In genomic region chr8:8239489-8239888, GRCm38 (mm10) we compare ENCODE assay signal across 14 mouse cellular contexts.
A peak's percentile ranks its signal among the peaks of the same experiment; 100 is the strongest.
DNase-seq lines count a peak whose midpoint lies in the region; ATAC-seq and TF ChIP-seq lines count a peak whose summit lies in the region.
"Had no signal": no experiment of that assay in that cellular context is flagged by ENCODE, and none has a peak within 500 bp of the region (broad histone marks: within the 10 kb centered on the region; RNA-seq: fewer than 3 reads in every experiment).

No protein-coding gene starts in this region.

- no peak for TF ChIP-seq EP300 in lung, postnatal 0 days (IDR thresholded peaks at IDR 0.05)

- H3K27ac ChIP-seq in hindbrain, embryonic 10.5 days = 0 out of 2 replicates have a peak overlapping the region, but pooled peaks have one; percentile 69
- no peak overlapping the region for H3K27ac ChIP-seq in hindbrain, embryonic 11.5 days (ENCODE audit: low read depth, low read length)
- peak overlapping the region; percentile 48 for H3K27ac ChIP-seq in embryonic facial prominence, embryonic 10.5 days (replicated peaks)
- H3K27ac ChIP-seq in lung, postnatal 0 days (ENCODE audit: low read length) = no peak overlapping the region
- H3K27ac ChIP-seq: layer of hippocampus, adult 2 months; limb, embryonic 15.5 days; neural tube, embryonic 12.5 days had no signal

- DNase-seq in hindbrain, embryonic 10.5 days (ENCODE audit: low spot score) = no peak
- no peak for DNase-seq in hindbrain, embryonic 11.5 days (ENCODE audit: low spot score)
- DNase-seq in embryonic facial prominence, embryonic 10.5 days (ENCODE audit: low spot score) = no peak
- peak; percentile 4 to 5 for DNase-seq in heart, postnatal 36 days
- DNase-seq in lung, postnatal 0 days (ENCODE audit: low spot score) = peak; percentile 63
- no peak for DNase-seq in left cerebral cortex, adult 11 months (ENCODE audit: low spot score)
- DNase-seq in cerebellum, postnatal 36 days = no peak
- DNase-seq: right cerebral cortex, postnatal 14 days had no signal

- 69% methylated on average over 12 of the region's 12 CpGs for WGBS in hindbrain, embryonic 10.5 days
- WGBS in hindbrain, embryonic 11.5 days = 61% methylated on average over 12 of the region's 12 CpGs
- 64% methylated on average over 12 of the region's 12 CpGs for WGBS in embryonic facial prominence, embryonic 10.5 days
- WGBS in lung, postnatal 0 days = 31% methylated on average over 12 of the region's 12 CpGs

- H3K27me3 ChIP-seq in hindbrain, embryonic 10.5 days (ENCODE audit: insufficient read depth, poor library complexity, severe bottlenecking) = no peaks in the 10 kb centered on the region
- no peaks in the 10 kb centered on the region for H3K27me3 ChIP-seq in hindbrain, embryonic 11.5 days (ENCODE audit: control insufficient read depth, insufficient read depth, low read length)
- H3K27me3 ChIP-seq in embryonic facial prominence, embryonic 10.5 days (replicated peaks; ENCODE audit: low read depth, poor library complexity, severe bottlenecking) = no peaks in the 10 kb centered on the region
- no peaks in the 10 kb centered on the region for H3K27me3 ChIP-seq in lung, postnatal 0 days (replicated peaks; ENCODE audit: insufficient read depth, low read length)
- H3K27me3 ChIP-seq: limb, embryonic 15.5 days; neural tube, embryonic 12.5 days had no signal

- no peak overlapping the region for H3K9ac ChIP-seq in hindbrain, embryonic 11.5 days (ENCODE audit: low read depth, low read length)
- no peak overlapping the region for H3K9ac ChIP-seq in lung, postnatal 0 days (replicated peaks; ENCODE audit: low read depth)
- H3K9ac ChIP-seq: limb, embryonic 15.5 days; neural tube, embryonic 12.5 days had no signal

- H3K36me3 ChIP-seq in hindbrain, embryonic 10.5 days = no peaks in the 10 kb centered on the region
- H3K36me3 ChIP-seq in hindbrain, embryonic 11.5 days (ENCODE audit: control insufficient read depth, insufficient read depth, low read length) = no peaks in the 10 kb centered on the region
- no peaks in the 10 kb centered on the region for H3K36me3 ChIP-seq in embryonic facial prominence, embryonic 10.5 days (replicated peaks)
- H3K36me3 ChIP-seq in lung, postnatal 0 days (ENCODE audit: insufficient read depth, low read length) = no peaks in the 10 kb centered on the region
- H3K36me3 ChIP-seq: limb, embryonic 15.5 days; neural tube, embryonic 12.5 days had no signal

- peaks cover 44% of the 10 kb centered on the region for H3K4me1 ChIP-seq in hindbrain, embryonic 10.5 days (replicated peaks)
- H3K4me1 ChIP-seq in hindbrain, embryonic 11.5 days (replicated peaks; ENCODE audit: control insufficient read depth, insufficient read depth, low read length) = no peaks in the 10 kb centered on the region
- peaks cover 32% of the 10 kb centered on the region for H3K4me1 ChIP-seq in embryonic facial prominence, embryonic 10.5 days
- no peaks in the 10 kb centered on the region for H3K4me1 ChIP-seq in lung, postnatal 0 days (ENCODE audit: insufficient read depth, low read depth, low read length)

- no peak overlapping the region for H3K4me2 ChIP-seq in hindbrain, embryonic 11.5 days (replicated peaks; ENCODE audit: low read depth, low read length)
- H3K4me2 ChIP-seq in lung, postnatal 0 days (replicated peaks; ENCODE audit: low read depth, low read length) = peak overlapping the region; percentile 35; the same call in 1 of the 2 replicates
- H3K4me2 ChIP-seq: limb, embryonic 15.5 days; neural tube, embryonic 12.5 days had no signal

- H3K4me3 ChIP-seq in hindbrain, embryonic 10.5 days = no peak overlapping the region
- H3K4me3 ChIP-seq in hindbrain, embryonic 11.5 days (ENCODE audit: low read depth, low read length) = no peak overlapping the region
- no peak overlapping the region for H3K4me3 ChIP-seq in embryonic facial prominence, embryonic 10.5 days
- H3K4me3 ChIP-seq in lung, postnatal 0 days (ENCODE audit: low read depth, low read length) = no peak overlapping the region
- H3K4me3 ChIP-seq: layer of hippocampus, adult 2 months; limb, embryonic 15.5 days; neural tube, embryonic 12.5 days had no signal

- 0 out of 2 replicates have a peak, but pooled peaks have one; percentile 8 for TF ChIP-seq CTCF in lung, postnatal 0 days (IDR thresholded peaks at IDR 0.05)

- no peaks in the 10 kb centered on the region for H3K9me3 ChIP-seq in hindbrain, embryonic 10.5 days
- no peaks in the 10 kb centered on the region for H3K9me3 ChIP-seq in hindbrain, embryonic 11.5 days (ENCODE audit: control insufficient read depth, low read length)
- H3K9me3 ChIP-seq in embryonic facial prominence, embryonic 10.5 days = no peaks in the 10 kb centered on the region
- H3K9me3 ChIP-seq in lung, postnatal 0 days (ENCODE audit: low read length) = no peaks in the 10 kb centered on the region
- H3K9me3 ChIP-seq: limb, embryonic 15.5 days; neural tube, embryonic 12.5 days had no signal

- intact Hi-C loops in heart, postnatal 36 days (cut with DNase I) = no loop called here

- ATAC-seq in hindbrain, embryonic 11.5 days (ENCODE audit: low FRiP score) = no peak
- ATAC-seq in lung, postnatal 0 days = peak; percentile 54
- no peak for ATAC-seq in inflammation-experienced regulatory T-cells, adult 6 months
- ATAC-seq: CD4-positive, CD25-positive, alpha-beta regulatory T cell, adult 4 months; intestine, embryonic 16.5 days had no signal

Comparison
In these comparisons a context has a peak if more than half of its experiments do, and no peak if none do; other contexts are left out.
1. H3K27ac ChIP-seq: peak in hindbrain, embryonic 10.5 days (single experiment) and embryonic facial prominence, embryonic 10.5 days (single experiment); none in hindbrain, embryonic 11.5 days (single experiment) and lung, postnatal 0 days (single experiment).
2. DNase-seq: peak in heart, postnatal 36 days (2 of 2) and lung, postnatal 0 days (single experiment); none in hindbrain, embryonic 10.5 days (single experiment), hindbrain, embryonic 11.5 days (single experiment), embryonic facial prominence, embryonic 10.5 days (single experiment), left cerebral cortex, adult 11 months (single experiment) and cerebellum, postnatal 36 days (0 of 2).